Mouse (Mus musculus) liver, adult 2 months (tissue): ENCODE measurements around the gene Ptpn14.

Experiments used
- CTCF ChIP-seq: fragments of 200-500 bp; IDR thresholded peaks from 2 replicates; pipeline ENCODE4 v1.5.1; 2011; ENCODE audit warnings: low read depth, low read length, control low read depth
- POLR2A ChIP-seq: fragments of 200-500 bp; IDR thresholded peaks from 2 replicates; pipeline ENCODE4 v1.6.1; 2011; ENCODE audit warnings: low read length, control low read depth; ENCODE audit not compliant: insufficient read depth; ENCODE audit errors: extremely low read depth

DNA sequence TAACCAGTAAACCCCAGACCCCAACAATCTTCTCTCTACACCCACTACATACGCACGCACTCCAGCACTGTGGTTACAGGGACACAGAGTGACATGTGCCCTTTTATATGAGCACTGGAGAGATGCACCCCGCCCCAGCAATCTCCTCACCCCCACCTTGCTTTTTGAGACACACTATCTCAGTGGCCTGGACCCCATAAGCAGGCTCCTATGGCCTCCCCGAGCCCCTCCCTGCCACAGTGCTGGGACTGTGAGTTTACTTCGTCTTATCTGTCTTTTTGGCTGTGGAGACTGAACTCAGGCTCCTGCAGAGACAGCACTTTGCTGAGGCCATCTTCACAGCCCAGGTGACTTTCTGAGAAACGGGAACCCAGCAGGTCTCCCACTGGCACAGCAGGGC is 157.9 kb downstream of the Ptpn14 start:
- TF ChIP-seq CTCF (no peak), POLR2A (no peak)
